Mouse (Mus musculus) olfactory bulb, adult 2 months (tissue): ENCODE results near the gene Spdl1. TPM values are rescaled to one million over a fixed set of nuclear protein-coding genes. Genes with fewer than 3 reads are reported as not detected.
A peak's percentile ranks its signal among the peaks of the same experiment; 100 is the strongest.

Experiments
- H3K27ac ChIP-seq: fragments of 200-500 bp; 2 replicates; pipeline ENCODE4 v1.5.1; 2012; ENCODE audit warnings: low read depth, low read length; ENCODE audit not compliant: insufficient read depth
- H3K4me1 ChIP-seq: fragments of 200-500 bp; 2 replicates; pipeline ENCODE4 v1.6.1; 2012; ENCODE audit warnings: low read length; ENCODE audit not compliant: control insufficient read depth, insufficient read depth
- H3K4me3 ChIP-seq: fragments of 200-500 bp; 2 replicates; pipeline ENCODE4 v1.5.1; 2012; ENCODE audit warnings: mild to moderate bottlenecking, low read depth, low read length, moderate library complexity; ENCODE audit not compliant: insufficient read depth
- CTCF ChIP-seq: fragments of 200-500 bp; IDR thresholded peaks from 2 replicates; pipeline ENCODE4 v1.5.1; 2012; ENCODE audit warnings: low read depth, mild to moderate bottlenecking, low read length, moderate library complexity; ENCODE audit not compliant: insufficient read depth
- POLR2A ChIP-seq: fragments of 200-500 bp; IDR thresholded peaks from 2 replicates; pipeline ENCODE4 v1.6.1; 2012; ENCODE audit warnings: mild to moderate bottlenecking, low read depth, low read length, moderate library complexity; ENCODE audit not compliant: insufficient read depth
- WGBS: fragments of 180-500 bp; shearing (Covaris S2); methylation state at CpG from one replicate; pipeline ENCODE4 v1.1.7; 2018; 5-methylcytosine and 5-hydroxymethylcytosine counted together
- polyA plus RNA-seq: library from polyadenylated mRNA; stranded (reverse); fragments of >200 nt; gene quantifications from 2 replicates; pipeline ENCODE4 v1.2.4, GENCODE M21; 2012; ENCODE audit warnings: low replicate concordance; ENCODE audit not compliant: missing spikeins, insufficient read depth, insufficient read length

The Spdl1 gene
- polyA plus RNA-seq, result not detected in 2 replicates

DNA sequence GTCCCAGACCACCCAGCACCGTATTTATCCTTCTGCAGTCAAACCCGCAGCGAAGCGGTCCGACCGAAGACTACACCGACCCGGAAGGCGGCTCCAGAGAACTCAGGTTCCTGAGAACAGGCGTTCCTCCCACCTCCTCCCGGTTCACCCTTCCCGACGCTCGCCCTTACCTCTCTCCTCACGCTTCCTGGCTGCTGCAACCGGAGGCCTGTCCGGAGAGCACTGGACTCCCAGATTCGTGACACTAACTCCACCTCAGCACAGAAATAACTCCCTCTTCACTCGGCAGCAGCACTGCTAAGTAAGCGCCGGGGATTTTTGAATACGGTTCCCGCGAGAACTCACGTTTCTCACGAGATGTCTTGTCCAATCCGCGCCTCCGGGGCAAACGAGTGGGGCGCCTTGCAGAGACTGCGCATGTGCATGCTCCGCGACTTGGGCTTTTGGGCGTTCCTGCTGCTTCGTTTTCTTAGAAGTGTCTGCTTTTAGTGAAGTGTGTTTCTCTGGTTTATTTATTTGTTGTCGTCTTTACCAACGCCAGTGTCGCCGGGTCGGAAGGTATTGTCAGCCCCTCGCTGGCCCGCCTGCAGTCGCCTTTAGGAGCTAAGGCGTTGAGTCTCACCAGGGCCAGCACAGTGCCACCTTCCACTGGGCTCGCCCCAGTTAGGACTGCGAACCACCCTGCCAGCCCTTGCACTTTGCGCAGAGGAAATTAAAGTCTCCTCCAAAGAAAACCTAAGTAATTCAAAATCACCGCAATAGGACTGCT is at the start of gene Spdl1:
Gene Spdl1 (minus strand): TSS at position 324 of the 769 bp plus-strand sequence.
- H3K4me1 ChIP-seq, result peaks cover 3% of the 10 kb centered on the region; the same call in 1 of the 2 replicates
- peak within 1 kb of the TSS; percentile 90 for H3K4me3 ChIP-seq
- WGBS, result under 1% methylated on average over 49 of the region's 49 CpGs
- TF ChIP-seq POLR2A, result no peak; the same call in 1 of the 2 replicates
- TF ChIP-seq CTCF, result no peak
- no peak within 1 kb of the TSS; the same call in 1 of the 2 replicates for H3K27ac ChIP-seq

DNA sequence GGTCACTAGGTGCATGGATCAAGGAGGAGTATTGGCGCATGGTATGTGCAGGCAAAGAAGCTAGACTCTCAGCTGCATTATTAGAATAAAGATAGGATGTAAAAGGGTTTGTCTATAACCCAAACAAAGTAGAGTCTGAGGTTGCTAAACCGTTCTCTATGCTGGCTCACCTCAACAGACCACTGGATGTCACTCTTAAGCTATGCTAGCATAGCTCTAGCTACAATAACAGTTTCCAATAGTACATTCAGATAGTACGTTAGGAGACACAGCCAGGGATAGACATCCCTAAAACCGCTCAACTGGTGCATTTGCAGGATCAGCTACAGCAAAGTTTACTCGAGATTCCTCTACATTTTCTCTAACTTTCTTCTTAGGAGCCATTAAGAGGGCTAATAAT is 48.1 kb upstream of the Spdl1 start:
- Histone ChIP-seq H3K4me3 (no peak overlapping the region), H3K27ac (no peak overlapping the region), H3K4me1 (no peaks in the 10 kb centered on the region)
- no peak for TF ChIP-seq POLR2A
- no peak for TF ChIP-seq CTCF
- WGBS, result 32% methylated on average over 5 of the region's 5 CpGs

DNA sequence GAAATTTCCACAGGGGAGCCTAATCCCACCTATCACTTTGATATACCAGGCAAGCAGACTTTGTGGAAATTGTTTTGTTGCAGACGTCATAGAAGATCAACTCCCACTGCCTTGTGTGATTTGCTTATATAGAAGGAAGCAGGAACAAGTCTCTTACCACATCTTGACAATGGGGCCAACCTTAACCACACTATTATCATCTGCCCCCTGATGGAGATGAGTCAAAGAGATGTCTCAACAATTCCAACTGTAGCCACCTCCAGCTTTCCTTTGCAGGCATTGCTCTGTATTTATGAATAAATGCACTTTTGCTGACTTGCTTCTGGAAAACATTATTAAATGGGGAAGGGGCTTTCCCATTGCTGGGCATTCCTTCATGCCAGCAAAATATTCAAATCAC is 46.2 kb upstream of the Spdl1 start:
- WGBS, result 69% methylated on average over 1 of the region's 1 CpGs
- no peak overlapping the region for H3K4me3 ChIP-seq
- no peak overlapping the region for H3K27ac ChIP-seq
- TF ChIP-seq POLR2A (no peak), CTCF (no peak)
- no peaks in the 10 kb centered on the region for H3K4me1 ChIP-seq

DNA sequence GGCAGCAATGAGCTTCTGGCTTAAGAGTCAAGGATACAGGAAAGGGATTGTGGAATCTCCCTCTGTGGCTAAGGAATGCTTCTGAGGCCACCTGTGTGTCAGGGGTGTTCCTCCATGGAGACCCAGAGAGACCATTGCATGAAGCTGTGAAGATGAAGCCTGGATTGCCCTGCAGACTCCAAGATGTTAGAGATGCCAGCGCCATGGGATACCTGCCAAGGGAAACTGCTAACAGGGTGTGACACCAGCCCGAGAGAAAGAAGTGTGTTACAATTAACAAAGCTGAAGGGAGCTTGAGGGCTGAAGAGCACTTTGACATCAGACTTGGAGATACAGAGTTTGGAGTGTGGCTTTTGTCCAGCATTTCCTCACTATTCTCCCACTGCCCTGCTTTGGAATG is 40.4 kb upstream of the Spdl1 start:
- no peaks in the 10 kb centered on the region for H3K4me1 ChIP-seq
- no peak overlapping the region for H3K4me3 ChIP-seq
- 78% methylated on average over 2 of the region's 2 CpGs for WGBS
- TF ChIP-seq CTCF, result no peak
- TF ChIP-seq POLR2A, result no peak
- no peak overlapping the region for H3K27ac ChIP-seq

DNA sequence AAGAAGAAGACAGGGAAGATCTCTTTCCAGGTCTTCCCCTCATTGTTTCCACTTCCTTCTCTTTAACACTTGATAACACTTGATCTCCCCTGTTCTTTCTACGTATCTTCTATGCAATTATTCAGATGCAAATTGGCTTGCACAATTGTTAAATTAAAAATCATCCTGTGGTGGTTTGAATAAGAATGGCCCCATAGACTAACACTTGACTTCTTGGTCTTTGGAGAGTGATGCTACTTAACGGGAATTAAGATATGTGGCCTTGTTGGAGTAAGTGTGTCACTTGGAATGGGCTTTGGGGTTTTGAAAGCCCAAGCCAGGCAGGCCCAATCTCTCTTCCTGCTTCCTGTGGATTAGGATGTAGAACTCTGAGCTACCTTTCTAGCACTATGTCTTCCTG is 39.0 kb upstream of the Spdl1 start:
- H3K4me1 ChIP-seq, result no peaks in the 10 kb centered on the region
- no peak overlapping the region for H3K4me3 ChIP-seq
- TF ChIP-seq CTCF (no peak), POLR2A (no peak)
- no peak overlapping the region for H3K27ac ChIP-seq
- 89% methylated on average over 2 of the region's 2 CpGs for WGBS

DNA sequence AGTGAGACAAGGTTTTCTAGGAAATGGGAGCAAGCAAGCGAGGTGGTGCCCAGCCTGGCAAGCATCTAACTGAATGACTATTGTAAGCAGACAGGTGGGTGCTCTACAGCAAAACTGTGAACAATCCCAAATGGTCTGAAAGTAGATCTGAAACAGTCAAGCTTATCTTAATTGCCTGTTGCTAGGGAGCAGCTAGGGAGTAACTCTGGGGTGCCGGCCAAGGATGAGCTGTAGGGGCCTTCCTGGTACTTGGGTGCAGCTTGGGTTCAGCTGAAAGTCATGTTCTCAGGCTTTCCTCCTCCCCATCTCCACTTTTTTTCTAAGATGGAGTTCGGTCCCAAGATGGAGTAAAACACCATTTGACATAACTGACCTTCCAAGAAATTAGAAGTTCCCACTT is 38.5 kb upstream of the Spdl1 start:
- 95% methylated on average over 3 of the region's 3 CpGs for WGBS
- Histone ChIP-seq H3K4me3 (no peak overlapping the region), H3K4me1 (no peaks in the 10 kb centered on the region), H3K27ac (no peak overlapping the region)
- no peak for TF ChIP-seq CTCF
- no peak for TF ChIP-seq POLR2A

DNA sequence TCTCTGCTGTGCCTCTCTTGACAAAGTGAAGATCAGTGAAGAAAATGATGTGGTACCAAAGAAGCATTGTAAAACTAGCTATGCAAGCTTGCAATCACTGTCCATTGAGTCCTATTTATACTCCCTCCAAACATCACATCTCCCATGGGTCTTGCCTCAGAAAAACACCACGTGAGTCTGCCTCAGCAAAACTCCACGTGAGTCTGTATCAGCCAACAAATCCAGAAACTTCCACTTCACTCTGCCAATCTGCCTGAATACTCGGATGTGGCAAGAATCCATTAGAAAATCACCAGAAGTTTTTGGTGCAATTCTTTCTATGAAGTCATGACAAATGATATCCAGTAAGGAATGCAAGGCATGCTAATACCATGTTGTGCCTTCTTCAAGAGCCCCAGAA is 38.0 kb upstream of the Spdl1 start:
- TF ChIP-seq POLR2A (no peak), CTCF (no peak)
- WGBS, result 85% methylated on average over 3 of the region's 3 CpGs
- no peak overlapping the region for H3K27ac ChIP-seq

DNA sequence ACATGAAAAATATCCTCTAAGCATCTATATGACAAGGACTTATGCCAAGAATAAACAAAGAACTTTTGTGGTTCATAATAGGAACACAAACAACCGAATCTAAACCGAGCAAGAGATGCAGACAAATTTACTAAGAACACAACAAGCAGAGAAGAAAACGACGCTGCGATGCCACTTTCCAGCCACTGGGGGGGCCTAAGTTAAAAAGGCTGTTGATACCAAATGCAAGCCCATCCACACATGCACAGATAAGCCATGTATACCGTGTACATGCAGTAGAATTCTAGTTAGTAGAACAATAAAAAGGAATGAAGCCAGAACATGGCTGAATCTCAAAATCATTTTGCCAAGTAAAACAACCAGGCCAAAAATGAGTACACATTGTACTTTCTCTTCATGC is 35.2 kb upstream of the Spdl1 start:
- peaks cover 3% of the 10 kb centered on the region; the same call in 1 of the 2 replicates for H3K4me1 ChIP-seq

More for the DNA sequence above, 38.0 kb upstream of the Spdl1 start:
- H3K4me3 ChIP-seq, result no peak overlapping the region
- H3K4me1 ChIP-seq, result no peaks in the 10 kb centered on the region

DNA sequence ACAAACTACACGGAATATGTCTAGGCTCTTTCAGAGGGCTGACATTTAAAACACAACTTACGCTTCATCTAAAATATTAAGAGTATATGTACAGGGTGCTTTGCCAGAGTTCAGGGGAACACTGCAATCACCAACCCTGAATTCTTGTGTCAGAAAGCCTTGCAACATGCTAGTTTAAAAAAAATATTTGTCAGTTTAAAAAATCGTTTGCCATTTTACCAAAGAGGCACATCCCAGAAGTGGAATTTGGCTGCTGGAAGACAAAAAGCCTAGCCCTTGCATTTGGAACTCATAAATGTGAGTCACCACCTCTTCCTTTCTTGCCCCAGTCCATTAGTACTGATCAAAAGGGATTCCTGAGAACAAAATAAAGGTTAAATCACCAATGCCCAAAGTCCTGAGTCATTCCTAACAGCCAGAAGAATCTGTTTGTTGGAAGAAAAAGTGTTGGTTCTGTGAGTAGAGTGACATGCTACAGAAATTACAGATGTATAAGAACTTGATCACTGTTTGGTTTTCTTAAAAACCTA is 32.4 kb upstream of the Spdl1 start:
- Histone ChIP-seq H3K27ac (no peak overlapping the region), H3K4me3 (no peak overlapping the region), H3K4me1 (peaks cover 3% of the 10 kb centered on the region; the same call in 1 of the 2 replicates)
- TF ChIP-seq CTCF, result no peak
- WGBS, result 82% methylated on average over 3 of the region's 3 CpGs

More for the DNA sequence above, 35.2 kb upstream of the Spdl1 start:
- 20% methylated on average over 6 of the region's 6 CpGs for WGBS
- Histone ChIP-seq H3K4me3 (no peak overlapping the region), H3K27ac (no peak overlapping the region)
- TF ChIP-seq POLR2A, result no peak
- TF ChIP-seq CTCF, result no peak

DNA sequence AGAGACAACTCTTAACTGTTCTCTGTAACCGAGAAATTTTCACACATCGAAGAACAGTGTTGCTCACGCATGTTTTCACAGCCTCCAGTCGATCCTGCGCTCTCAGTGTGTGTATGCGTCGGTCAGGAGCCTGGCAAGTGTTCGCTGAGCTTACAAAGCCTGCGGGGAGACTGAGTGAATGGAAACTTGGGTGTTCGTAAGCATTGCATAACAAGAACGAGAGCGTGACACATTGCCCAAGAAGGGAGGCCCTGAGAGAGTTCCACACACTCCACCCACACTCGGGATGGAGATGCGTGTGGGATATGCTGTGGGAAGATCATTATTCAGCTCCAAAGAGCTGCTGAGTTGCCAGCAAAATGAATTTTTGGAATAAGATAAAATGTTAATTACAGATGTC is 31.7 kb upstream of the Spdl1 start:
- TF ChIP-seq CTCF, result no peak
- no peak for TF ChIP-seq POLR2A
- Histone ChIP-seq H3K27ac (no peak overlapping the region), H3K4me3 (no peak overlapping the region), H3K4me1 (peaks cover 3% of the 10 kb centered on the region; the same call in 1 of the 2 replicates)
- WGBS, result 64% methylated on average over 14 of the region's 14 CpGs
